Mouse (Mus musculus) bone marrow macrophage, adult 2 months (primary cell): ENCODE measurements around the gene Zfp276.

Source experiments
- CTCF ChIP-seq: IDR thresholded peaks from 2 replicates; pipeline ENCODE4 v1.5.1; 2012; ENCODE audit warnings: low read depth, mild to moderate bottlenecking, low read length, moderate library complexity
- POLR2A ChIP-seq: IDR thresholded peaks from 2 replicates; pipeline ENCODE4 v1.6.1; 2012; ENCODE audit warnings: mild to moderate bottlenecking, low read depth, low read length, borderline replicate concordance

DNA sequence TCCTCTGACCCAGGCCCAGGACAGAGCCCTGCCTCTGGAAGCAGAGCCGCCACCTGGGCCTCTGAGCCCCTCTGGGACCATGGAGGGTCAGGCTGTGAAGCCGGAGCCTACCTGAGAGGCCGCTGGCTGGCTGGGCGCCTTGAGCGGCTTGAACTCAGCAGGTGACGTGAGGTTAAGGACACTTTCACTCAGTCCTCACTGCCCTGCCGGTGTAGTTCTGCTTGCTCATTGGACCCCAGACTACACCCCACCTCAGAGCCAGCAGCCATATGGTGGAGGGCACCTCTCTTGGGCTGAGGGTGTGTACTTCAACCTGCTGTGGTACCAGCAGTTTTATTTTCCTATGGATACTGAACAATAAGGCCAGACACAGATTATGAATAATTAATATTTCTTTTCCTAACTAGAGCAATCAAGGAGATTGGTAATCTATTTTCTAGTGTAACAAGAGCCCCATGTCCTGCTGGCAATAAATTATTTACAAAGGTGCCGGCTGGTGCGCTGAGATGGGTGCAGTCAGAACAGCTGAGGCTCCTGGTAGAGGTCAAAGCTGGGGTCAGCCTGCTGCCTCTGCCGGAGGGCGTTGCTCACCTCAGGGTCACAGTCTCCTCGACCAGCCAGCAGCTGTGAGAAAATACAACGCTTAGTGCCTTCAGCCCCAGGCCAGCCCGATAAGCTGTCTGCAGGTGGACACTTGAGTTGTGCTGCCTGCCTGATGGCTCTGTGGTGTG is 14.1 kb downstream of the Zfp276 start:
- TF ChIP-seq CTCF (no peak), POLR2A (no peak)
